In genomic region chr7:89558446-89559039, GRCm38 (mm10) we compare ENCODE assay signal across 12 mouse cellular contexts. TPM values are rescaled to one million over a fixed set of nuclear protein-coding genes. Genes with fewer than 3 reads are reported as not detected.
DNase-seq lines count a peak whose midpoint lies in the region; ATAC-seq and TF ChIP-seq lines count a peak whose summit lies in the region.
"Had no signal": no experiment of that assay in that cellular context is flagged by ENCODE, and none has a peak within 500 bp of the region (broad histone marks: within the 10 kb centered on the region; RNA-seq: fewer than 3 reads in every experiment).

No protein-coding gene starts in this region.

- no peaks in the 10 kb centered on the region for H3K27me3 ChIP-seq in lung, embryonic 14.5 days (ENCODE audit: insufficient read depth, low read length)
- H3K27me3 ChIP-seq in embryonic facial prominence, embryonic 15.5 days: no peaks in the 10 kb centered on the region
- H3K27me3 ChIP-seq in myocyte (ENCODE audit: control insufficient read depth, insufficient read depth, insufficient read length): no peaks in the 10 kb centered on the region
- H3K27me3 ChIP-seq: intestine, embryonic 15.5 days; liver, embryonic 13.5 days; Patski had no signal

- no peak overlapping the region for H3K4me3 ChIP-seq in lung, embryonic 14.5 days (ENCODE audit: low read depth, low read length)
- no peak overlapping the region for H3K4me3 ChIP-seq in embryonic facial prominence, embryonic 15.5 days (replicated peaks)
- no peak overlapping the region for H3K4me3 ChIP-seq in myocyte
- H3K4me3 ChIP-seq: intestine, embryonic 15.5 days; liver, embryonic 13.5 days had no signal

- H3K27ac ChIP-seq in lung, embryonic 14.5 days (ENCODE audit: low read depth): no peak overlapping the region
- peak overlapping the region; percentile 5; the same call in 1 of the 2 replicates for H3K27ac ChIP-seq in embryonic facial prominence, embryonic 15.5 days (replicated peaks)
- H3K27ac ChIP-seq: intestine, embryonic 15.5 days; liver, embryonic 13.5 days had no signal

- no peak overlapping the region for H3ac ChIP-seq in myocyte (ENCODE audit: control insufficient read depth, insufficient read length)

- no peak for TF ChIP-seq POLR2A in myocyte (IDR thresholded peaks at IDR 0.05; ENCODE audit: insufficient read length, low read depth)

- 83% methylated on average over 11 of the region's 11 CpGs for WGBS in lung, embryonic 14.5 days
- WGBS in embryonic facial prominence, embryonic 15.5 days: 46% methylated on average over 11 of the region's 11 CpGs

- no peaks in the 10 kb centered on the region for H3K79me2 ChIP-seq in myocyte (ENCODE audit: control insufficient read depth, insufficient read depth)

- H3K9ac ChIP-seq in lung, embryonic 14.5 days: no peak overlapping the region
- no peak overlapping the region for H3K9ac ChIP-seq in embryonic facial prominence, embryonic 15.5 days
- H3K9ac ChIP-seq: intestine, embryonic 15.5 days; liver, embryonic 13.5 days had no signal

- peak; percentile 8 for DNase-seq in lung, embryonic 14.5 days
- no peak for DNase-seq in lung, postnatal 4 days
- peak; percentile 23 to 44 for DNase-seq in kidney, postnatal 25 days
- DNase-seq in adipocyte (ENCODE audit: low spot score): no peak
- no peak for DNase-seq in ovary, adult 18-20 months (ENCODE audit: low spot score)
- DNase-seq: adrenal gland, adult 8-10 months; liver, embryonic 13.5 days; thymus, postnatal 4 days had no signal

- TF ChIP-seq CTCF in lung, embryonic 14.5 days (IDR thresholded peaks at IDR 0.05; ENCODE audit: low read depth): no peak

- H3K36me3 ChIP-seq in lung, embryonic 14.5 days (ENCODE audit: insufficient read depth): no peaks in the 10 kb centered on the region
- no peaks in the 10 kb centered on the region for H3K36me3 ChIP-seq in embryonic facial prominence, embryonic 15.5 days
- H3K36me3 ChIP-seq in myocyte (ENCODE audit: control insufficient read depth, insufficient read depth): no peaks in the 10 kb centered on the region
- H3K36me3 ChIP-seq: intestine, embryonic 15.5 days; liver, embryonic 13.5 days had no signal

- no peak overlapping the region for H3K4me2 ChIP-seq in lung, embryonic 14.5 days
- H3K4me2 ChIP-seq in embryonic facial prominence, embryonic 15.5 days (replicated peaks): no peak overlapping the region
- peak overlapping the region; percentile 18 for H3K4me2 ChIP-seq in myocyte (ENCODE audit: low read depth)
- H3K4me2 ChIP-seq: intestine, embryonic 15.5 days; liver, embryonic 13.5 days had no signal

- peaks cover 4% of the 10 kb centered on the region; the same call in 1 of the 2 replicates for H3K4me1 ChIP-seq in lung, embryonic 14.5 days (ENCODE audit: insufficient read depth)
- peaks cover 12% of the 10 kb centered on the region for H3K4me1 ChIP-seq in embryonic facial prominence, embryonic 15.5 days
- H3K4me1 ChIP-seq: liver, embryonic 13.5 days had no signal

- ATAC-seq in lung, embryonic 14.5 days (ENCODE audit: insufficient read depth): no peak
- no peak for ATAC-seq in embryonic facial prominence, embryonic 15.5 days (ENCODE audit: insufficient number of reproducible peaks, low FRiP score, low TSS enrichment, low read depth)
- ATAC-seq: intestine, embryonic 15.5 days; Patski had no signal

- H3K9me3 ChIP-seq in lung, embryonic 14.5 days (ENCODE audit: low read depth, low read length): no peaks in the 10 kb centered on the region
- no peaks in the 10 kb centered on the region for H3K9me3 ChIP-seq in embryonic facial prominence, embryonic 15.5 days (replicated peaks)
- H3K9me3 ChIP-seq: intestine, embryonic 15.5 days; liver, embryonic 13.5 days had no signal

TF ChIP-seq in myocyte, 11 proteins besides CTCF, POLR2A, EP300 and RAD21:
- TF ChIP-seq MYOG (IDR thresholded peaks at IDR 0.05; ENCODE audit: control insufficient read depth in 1 of 3, insufficient read depth in 1 of 3, insufficient read length in 2 of 3, low read depth in 2 of 3) (no peak), USF1 (IDR thresholded peaks at IDR 0.05; ENCODE audit: low read depth) (no peak), MYOD1 (IDR thresholded peaks at IDR 0.05; ENCODE audit: control insufficient read depth in 1 of 3, insufficient read length in 2 of 3, low read depth in 2 of 3) (no peak), REST (IDR thresholded peaks at IDR 0.05; ENCODE audit: insufficient read depth, insufficient read length) (no peak), MAX (IDR thresholded peaks at IDR 0.05; ENCODE audit: low read depth) (no peak), E2F4 (IDR thresholded peaks at IDR 0.05; ENCODE audit: insufficient read depth) (no peak), CEBPB (IDR thresholded peaks at IDR 0.05; ENCODE audit: insufficient read depth, poor library complexity, severe bottlenecking) (no peak), SRF (IDR thresholded peaks at IDR 0.05; ENCODE audit: control insufficient read depth, insufficient read length, low read depth) (no peak), POLR2AphosphoS2 (IDR thresholded peaks at IDR 0.05; ENCODE audit: insufficient read length, low read depth) (no peak), TCF12 (IDR thresholded peaks at IDR 0.05; ENCODE audit: insufficient read depth, poor library complexity, severe bottlenecking) (no peak), TCF3 (IDR thresholded peaks at IDR 0.05; ENCODE audit: insufficient read length, low read depth) (no peak)
TF ChIP-seq in myocyte: peak in this region for 0.

RNA-seq across cellular contexts. Expression of gene Prss23, which starts 31.6 kb away (rescaled TPM):
- polyA plus RNA-seq in lung, embryonic 14.5 days (2014; fragmentation: Nextera tagmentation; extraction: Ambion mirVana): 37.0 and 41.6 TPM in 2 replicates
- 101 and 112 TPM in 2 replicates for polyA plus RNA-seq in embryonic facial prominence, embryonic 15.5 days (2015; fragmentation: Nextera tagmentation; extraction: Ambion mirVana)
- 98.5 TPM for polyA plus RNA-seq in myocyte (2012; fragmentation: generic; extraction: Trizol)

Comparison
In these comparisons a context has a peak if more than half of its experiments do, and no peak if none do; other contexts are left out.
1. DNase-seq: peak in lung, embryonic 14.5 days (single experiment) and kidney, postnatal 25 days (2 of 2); none in lung, postnatal 4 days (0 of 2), adipocyte (single experiment) and ovary, adult 18-20 months (single experiment).